Mouse (Mus musculus) frontal cortex, postnatal 10 days (tissue): Measurements from ENCODE around the gene Shank3.

Experiments used
- DNase-seq, 2 experiments: peaks; one replicate each; pipeline ENCODE4 v3.0.0; 2022; ENCODE audit warnings: low spot score in 2 of 2, mixed read lengths in 1 of 2

The Shank3 gene

GRCm38 (mm10) chr15:89524611-89525415 is 25.4 kb downstream of the Shank3 start:
- DNase-seq = no peak

- DNase-seq = no peak
Observed at GRCm38 (mm10) chr15:89525464-89525863, 26.0 kb downstream of the Shank3 start.

- no peak for DNase-seq
Observed at GRCm38 (mm10) chr15:89525896-89526295, 26.5 kb downstream of the Shank3 start.

GRCm38 (mm10) chr15:89526776-89527325 is 27.4 kb downstream of the Shank3 start:
- DNase-seq = no peak

GRCm38 (mm10) chr15:89527466-89527865 is 28.0 kb downstream of the Shank3 start:
- DNase-seq = no peak

GRCm38 (mm10) chr15:89528201-89528850 is 28.9 kb downstream of the Shank3 start:
- no peak for DNase-seq

- DNase-seq = no peak
Observed at GRCm38 (mm10) chr15:89528923-89529322, 29.5 kb downstream of the Shank3 start.

- peak in 1 of 2 experiments; percentile 63 for DNase-seq
Observed at GRCm38 (mm10) chr15:89530336-89530735, 30.9 kb downstream of the Shank3 start.

- no peak for DNase-seq
Observed at GRCm38 (mm10) chr15:89531399-89531798, 32.0 kb downstream of the Shank3 start.

GRCm38 (mm10) chr15:89532026-89532923 is 32.9 kb downstream of the Shank3 start:
- DNase-seq = peak; percentile 81 to 86

GRCm38 (mm10) chr15:89532924-89533842 is 33.8 kb downstream of the Shank3 start:
- no peak for DNase-seq

- DNase-seq = no peak
Observed at GRCm38 (mm10) chr15:89533843-89534207, 34.4 kb downstream of the Shank3 start.

GRCm38 (mm10) chr15:89544171-89544570 is 44.7 kb downstream of the Shank3 start:
- no peak for DNase-seq

- no peak for DNase-seq
Observed at GRCm38 (mm10) chr15:89547321-89547720, 47.9 kb downstream of the Shank3 start.

GRCm38 (mm10) chr15:89547824-89548601 is 48.6 kb downstream of the Shank3 start:
- no peak for DNase-seq

- DNase-seq = peak; percentile 66 to 69
Observed at GRCm38 (mm10) chr15:89548837-89549236, 49.4 kb downstream of the Shank3 start.

- DNase-seq = no peak
Observed at GRCm38 (mm10) chr15:89550506-89550905, 51.1 kb downstream of the Shank3 start.

GRCm38 (mm10) chr15:89551733-89552132 is 52.3 kb downstream of the Shank3 start:
- no peak for DNase-seq

- no peak for DNase-seq
Observed at GRCm38 (mm10) chr15:89555591-89555990, 56.2 kb downstream of the Shank3 start.
